Mouse (Mus musculus): Measurements from ENCODE around the gene Them7. TPM values are rescaled to one million over a fixed set of nuclear protein-coding genes. Genes with fewer than 3 reads are reported as not detected.

Them7 gene
- polyA plus RNA-seq, 1 experiment from 2014 or later: not detected

DNA sequence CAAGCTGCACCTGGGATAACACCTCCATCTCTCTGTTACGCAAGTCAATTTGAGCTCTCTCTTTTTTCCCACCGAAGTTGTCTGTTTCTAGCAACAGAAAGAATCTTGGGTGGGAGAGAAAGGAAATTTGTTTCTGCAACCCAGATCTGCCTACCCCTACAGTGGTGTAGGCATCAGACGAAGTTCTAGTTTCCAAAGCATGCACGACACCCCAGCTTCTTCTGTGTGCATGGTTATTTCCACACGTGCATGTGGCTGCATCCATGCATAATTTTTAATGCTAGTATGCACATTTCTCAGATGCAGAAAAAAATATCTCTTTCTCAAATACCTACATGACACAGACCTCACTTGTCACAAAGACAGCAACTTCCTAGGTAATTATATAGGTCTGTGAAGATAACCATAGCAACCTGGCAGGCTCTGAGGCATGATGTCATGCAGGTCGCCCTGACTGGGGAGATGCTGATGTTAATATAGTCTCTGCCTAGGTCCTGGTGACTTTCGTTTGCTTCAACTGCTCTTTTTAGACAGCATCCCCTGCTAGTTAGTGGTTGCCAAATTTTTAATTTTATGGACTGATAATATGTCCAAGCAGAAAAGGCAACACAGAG, 192.0 kb downstream of the Them7 start:
- Histone ChIP-seq H3K27ac (no peak overlapping the region), H3K36me3 (ENCODE audit: inconsistent target) (no peaks in the 10 kb centered on the region), H3K79me2 (ENCODE audit: inconsistent target) (no peaks in the 10 kb centered on the region), H3K4me3 (ENCODE audit: inconsistent target) (no peak overlapping the region)
- WGBS (ENCODE audit: missing documents): 84% methylated on average over 7 of the region's 7 CpGs

DNA sequence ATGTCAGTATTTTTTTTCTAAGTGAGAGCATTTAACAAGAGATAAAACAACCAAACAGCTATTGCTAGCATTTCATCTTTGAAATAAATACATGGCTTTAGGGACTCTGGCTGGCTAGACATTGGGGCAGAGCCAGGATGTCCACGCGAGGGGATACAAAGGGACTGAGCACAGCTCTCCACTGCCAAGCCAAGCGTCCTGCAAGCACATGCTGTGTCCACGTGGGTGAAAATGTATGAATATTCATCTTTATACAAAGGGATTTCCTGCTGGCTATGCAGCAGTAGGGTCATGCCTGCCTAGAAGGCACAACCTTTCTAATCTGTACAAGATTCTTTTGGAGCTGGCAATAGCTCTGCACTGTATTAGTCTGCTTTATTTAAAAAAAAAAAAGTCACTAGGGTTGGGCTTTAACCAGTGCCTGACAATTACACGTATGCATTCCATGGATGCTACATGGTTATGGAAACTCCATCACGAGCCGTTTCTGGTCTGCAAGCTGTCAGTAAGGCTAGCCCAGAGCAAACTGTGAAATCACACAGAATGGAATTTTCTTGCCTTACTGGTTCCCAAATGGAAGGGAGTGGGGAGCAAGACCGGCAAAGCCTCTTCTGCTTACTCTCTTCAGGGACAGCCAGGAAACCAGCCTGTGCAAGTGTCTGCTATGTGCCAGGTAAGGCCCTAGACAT, 192.7 kb downstream of the Them7 start:
- Histone ChIP-seq H3K27ac (no peak overlapping the region), H3K36me3 (ENCODE audit: inconsistent target) (no peaks in the 10 kb centered on the region), H3K4me3 (ENCODE audit: inconsistent target) (no peak overlapping the region), H3K79me2 (ENCODE audit: inconsistent target) (no peaks in the 10 kb centered on the region)
- 88% methylated on average over 8 of the region's 8 CpGs for WGBS (ENCODE audit: missing documents)

DNA sequence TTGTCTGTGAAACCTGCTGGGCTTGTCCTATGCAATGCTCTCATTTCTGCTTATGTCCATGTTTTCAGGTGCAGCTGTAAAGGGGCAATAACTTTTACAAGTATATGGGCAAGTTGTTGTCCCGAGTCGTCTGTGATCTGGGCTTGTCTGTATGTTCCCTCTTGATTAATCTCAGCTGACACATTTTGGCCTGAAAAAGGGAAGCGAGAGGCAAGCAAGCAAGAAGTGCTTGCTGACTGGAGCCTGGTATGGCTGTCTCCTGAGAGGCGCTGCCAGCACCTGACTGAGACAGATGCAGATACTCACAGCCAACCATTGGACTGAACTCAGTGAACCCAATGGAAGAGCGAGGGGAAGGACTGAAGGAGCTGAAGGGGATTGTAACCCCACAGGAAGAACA, 193.5 kb downstream of the Them7 start:
- Histone ChIP-seq H3K36me3 (ENCODE audit: inconsistent target) (no peaks in the 10 kb centered on the region), H3K4me3 (ENCODE audit: inconsistent target) (no peak overlapping the region), H3K27ac (no peak overlapping the region), H3K79me2 (ENCODE audit: inconsistent target) (no peaks in the 10 kb centered on the region)
- 5% methylated on average over 5 of the region's 5 CpGs for WGBS (ENCODE audit: missing documents)

DNA sequence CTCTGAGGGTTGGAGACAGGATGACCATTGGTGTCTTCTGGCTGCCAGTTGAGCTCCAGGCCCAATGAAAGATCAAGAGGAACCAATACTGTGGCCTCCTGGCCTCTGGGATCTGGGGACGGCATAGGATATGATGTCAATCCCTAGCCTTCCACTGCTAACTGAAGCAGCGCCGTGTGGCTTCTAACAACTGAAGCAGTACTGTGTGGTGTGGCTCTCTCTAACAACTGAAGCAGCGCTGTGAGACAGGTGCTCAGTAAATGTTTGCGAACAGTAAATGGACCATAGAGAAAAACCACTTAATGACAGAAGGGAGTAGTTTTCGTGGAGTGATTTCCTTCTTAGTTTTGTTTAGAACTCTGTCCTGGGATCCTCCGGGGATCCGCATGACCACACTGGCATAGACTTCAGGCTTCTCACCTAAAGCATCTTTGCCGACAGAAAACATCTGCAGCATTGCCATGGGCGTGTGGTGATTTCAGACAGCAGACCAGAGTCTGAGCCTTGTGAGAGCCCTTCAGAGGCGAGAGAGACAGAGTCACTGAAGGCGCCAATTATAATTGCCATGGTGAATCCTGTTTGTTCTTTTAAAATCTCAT, 194.6 kb downstream of the Them7 start:
- Histone ChIP-seq H3K79me2 (ENCODE audit: inconsistent target) (no peaks in the 10 kb centered on the region), H3K27ac (no peak overlapping the region), H3K36me3 (ENCODE audit: inconsistent target) (no peaks in the 10 kb centered on the region), H3K4me3 (ENCODE audit: inconsistent target) (no peak overlapping the region)
- WGBS (ENCODE audit: missing documents): 95% methylated on average over 12 of the region's 12 CpGs

DNA sequence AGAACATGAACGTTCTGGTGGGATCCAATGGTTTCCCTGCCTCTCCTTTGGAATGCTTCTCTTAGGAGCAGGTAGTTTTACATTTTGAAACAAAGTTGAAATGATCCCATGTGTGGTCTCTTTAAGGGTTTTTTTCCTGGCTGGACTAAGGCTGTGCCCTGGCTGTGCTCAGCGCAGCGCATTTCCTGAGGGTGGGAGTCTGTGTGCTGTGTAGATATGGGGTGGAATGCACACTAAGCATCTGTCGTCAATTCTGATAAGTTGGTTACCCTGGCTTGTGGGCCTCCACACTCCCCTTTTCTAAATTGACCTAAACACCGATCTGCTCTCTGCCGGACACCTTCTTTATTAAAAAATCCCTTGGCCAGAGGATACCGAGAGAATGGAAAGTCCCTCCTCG, 203.3 kb downstream of the Them7 start:
- H3K27ac ChIP-seq: no peak overlapping the region
- H3K36me3 ChIP-seq (ENCODE audit: inconsistent target): no peaks in the 10 kb centered on the region
- no peak overlapping the region for H3K4me3 ChIP-seq (ENCODE audit: inconsistent target)
- no peaks in the 10 kb centered on the region for H3K79me2 ChIP-seq (ENCODE audit: inconsistent target)
- 57% methylated on average over 8 of the region's 8 CpGs for WGBS (ENCODE audit: missing documents)

DNA sequence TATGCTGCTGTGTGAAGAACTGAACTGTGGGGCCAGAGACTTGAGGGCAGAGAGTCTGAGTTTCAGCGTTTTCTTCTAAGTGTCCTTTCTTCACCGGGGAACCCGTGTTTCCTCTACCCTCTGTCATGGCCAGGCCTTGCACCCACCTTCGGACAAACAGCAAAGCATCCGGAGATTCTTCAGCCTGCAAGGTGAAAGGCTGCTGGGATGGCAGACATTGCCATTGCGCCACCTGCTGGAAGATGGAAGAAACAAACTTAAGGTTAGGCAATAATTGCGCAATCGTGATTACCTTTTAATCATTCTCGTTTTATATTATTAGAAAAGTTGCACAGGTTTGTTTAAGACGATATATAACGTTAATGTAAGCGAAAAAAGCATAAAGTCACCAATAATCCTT, 203.9 kb downstream of the Them7 start:
- Histone ChIP-seq H3K36me3 (ENCODE audit: inconsistent target) (no peaks in the 10 kb centered on the region), H3K4me3 (ENCODE audit: inconsistent target) (no peak overlapping the region), H3K27ac (no peak overlapping the region), H3K79me2 (ENCODE audit: inconsistent target) (no peaks in the 10 kb centered on the region)
- whole genome bisulfite sequencing (ENCODE audit: missing documents): 2% methylated on average over 12 of the region's 12 CpGs

DNA sequence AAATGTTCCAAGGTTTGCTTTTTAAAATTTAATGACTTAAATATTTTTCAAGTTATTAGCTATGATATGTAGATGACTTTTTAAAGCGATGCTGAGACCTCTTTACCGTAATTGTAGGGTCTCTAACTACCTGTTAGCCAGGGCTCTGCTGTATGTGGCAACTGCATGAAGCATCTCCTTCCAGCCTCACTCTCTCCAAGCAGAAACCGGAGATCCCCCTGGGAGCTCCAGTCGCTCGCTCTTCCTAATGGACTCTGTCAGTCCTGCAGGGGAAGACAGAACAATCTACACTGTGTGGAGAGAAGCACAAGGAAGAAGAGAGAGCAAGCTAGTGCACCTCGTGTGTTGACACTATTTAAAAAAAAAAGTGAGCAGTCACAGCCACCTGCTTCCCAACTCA, 204.3 kb downstream of the Them7 start:
- 48% methylated on average over 6 of the region's 6 CpGs for WGBS (ENCODE audit: missing documents)
- Histone ChIP-seq H3K27ac (no peak overlapping the region), H3K4me3 (ENCODE audit: inconsistent target) (no peak overlapping the region), H3K36me3 (ENCODE audit: inconsistent target) (no peaks in the 10 kb centered on the region), H3K79me2 (ENCODE audit: inconsistent target) (no peaks in the 10 kb centered on the region)

Other genes with a start within 250 kb of the Them7 start
- 99.0 to 127 TPM (median 124 TPM) in 3 replicates for gene Eif3m, start 207.2 kb upstream of the Them7 start, polyA plus RNA-seq (2018)
- gene Gm11060, start 132.3 kb upstream of the Them7 start, polyA plus RNA-seq (2018): not detected in 3 replicates
- not detected in 3 replicates for gene Wt1, start 97.8 kb upstream of the Them7 start, polyA plus RNA-seq (2018)
- gene Rcn1, start 175.0 kb downstream of the Them7 start, polyA plus RNA-seq (2018): 3.1 to 8.6 TPM (median 6.3 TPM) in 3 replicates

Data from macrophage (primary cell).